Mouse (Mus musculus) forebrain, embryonic 16.5 days (tissue): ENCODE measurements around the gene Gstm4. TPM values are rescaled to one million over a fixed set of nuclear protein-coding genes. Genes with fewer than 3 reads are reported as not detected.
A peak's percentile ranks its signal among the peaks of the same experiment; 100 is the strongest.

ENCODE experiments used
- ATAC-seq: fragments of 200-750 bp; cut with Nextera tagmentation; 2 replicates; pipeline ENCODE4 v1.8.0; 2017; ENCODE audit warnings: mild to moderate bottlenecking, moderate library complexity
- H3K27ac ChIP-seq: fragments of 300-500 bp; sonication (generic); 2 replicates; pipeline ENCODE4 v1.5.1; 2014; ENCODE audit warnings: low read length, control low read depth
- H3K27me3 ChIP-seq: fragments of 300-500 bp; sonication (generic); replicated peaks from 2 replicates; pipeline ENCODE4 v1.6.1; 2014; ENCODE audit warnings: low read length; ENCODE audit not compliant: control insufficient read depth, insufficient read depth
- H3K36me3 ChIP-seq: fragments of 300-500 bp; sonication (generic); 2 replicates; pipeline ENCODE4 v1.6.1; 2014; ENCODE audit not compliant: control insufficient read depth, insufficient read depth
- H3K4me1 ChIP-seq: fragments of 300-500 bp; sonication (generic); replicated peaks from 2 replicates; pipeline ENCODE4 v1.6.1; 2014; ENCODE audit warnings: low read length; ENCODE audit not compliant: control insufficient read depth, insufficient read depth
- H3K4me2 ChIP-seq: fragments of 300-500 bp; sonication (generic); 2 replicates; pipeline ENCODE4 v1.6.1; 2014; ENCODE audit warnings: mild to moderate bottlenecking, low read length, control low read depth
- H3K4me3 ChIP-seq: fragments of 300-500 bp; sonication (generic); replicated peaks from 2 replicates; pipeline ENCODE4 v1.5.1; 2014; ENCODE audit warnings: mild to moderate bottlenecking, low read length, control low read depth
- H3K9ac ChIP-seq: fragments of 300-500 bp; sonication (generic); replicated peaks from 2 replicates; pipeline ENCODE4 v1.6.1; 2014; ENCODE audit warnings: low read depth, low read length, control low read depth
- H3K9me3 ChIP-seq: fragments of 300-500 bp; sonication (generic); 2 replicates; pipeline ENCODE4 v1.6.1; 2016; ENCODE audit warnings: low read length; ENCODE audit not compliant: control insufficient read depth
- WGBS: fragments of 180-500 bp; shearing (Covaris S2); extraction: QIAGEN DNeasy Blood & Tissue Kit; methylation state at CpG from one replicate; pipeline ENCODE4 v1.1.7; 2014; 5-methylcytosine and 5-hydroxymethylcytosine counted together
- polyA plus RNA-seq: library from polyadenylated mRNA; unstranded; fragments of >200 nt; fragmentation: Nextera tagmentation; extraction: Ambion mirVana; gene quantifications from 2 replicates; pipeline ENCODE4 v1.2.1, GENCODE M21; 2015

Gstm4 gene
- polyA plus RNA-seq, 1 experiment from 2014 or later: 15.9 TPM

DNA sequence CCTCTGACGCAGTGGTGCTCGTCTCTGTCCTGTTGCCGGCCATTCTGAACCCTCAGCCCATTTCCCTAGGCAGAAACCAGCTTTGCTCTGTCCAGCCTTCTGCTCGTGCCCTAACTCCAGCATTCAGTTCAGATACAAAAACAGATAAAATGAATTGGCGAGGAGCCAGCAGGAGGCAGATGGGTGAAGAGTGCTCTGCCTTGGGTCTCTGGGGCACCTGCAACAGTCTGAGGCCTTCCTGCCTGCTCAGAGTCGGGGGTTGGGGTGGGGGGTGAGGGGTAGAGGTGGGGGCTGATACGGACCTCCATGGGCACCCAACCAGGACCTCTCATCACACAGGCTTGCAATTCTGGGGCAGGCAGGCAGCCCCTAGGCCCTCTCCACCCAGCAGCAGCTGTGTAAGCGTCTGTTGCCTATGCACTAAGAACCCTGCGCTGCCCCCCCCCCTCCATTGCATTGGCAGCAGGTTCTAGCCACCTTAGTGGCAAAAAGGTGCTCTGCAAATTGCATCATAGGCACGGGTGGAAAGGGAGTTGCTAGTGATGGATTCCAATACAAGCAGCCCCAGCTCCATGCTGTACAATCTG, 28.4 kb upstream of the Gstm4 start:
- 60% methylated on average over 9 of the region's 10 CpGs for WGBS
- H3K9me3 ChIP-seq: no peaks in the 10 kb centered on the region
- H3K36me3 ChIP-seq: peaks cover 5% of the 10 kb centered on the region
- H3K27ac ChIP-seq: no peak overlapping the region
- no peaks in the 10 kb centered on the region for H3K27me3 ChIP-seq
- peak; percentile 47; the same call in 1 of the 2 replicates for ATAC-seq
- no peak overlapping the region for H3K9ac ChIP-seq
- peaks cover 6% of the 10 kb centered on the region for H3K4me1 ChIP-seq
- no peak overlapping the region for H3K4me2 ChIP-seq
- no peak overlapping the region for H3K4me3 ChIP-seq

- 70% methylated on average over 10 of the region's 10 CpGs for WGBS
These were observed 25.9 kb upstream of the Gstm4 start for GRCm38 (mm10) chr3:108070295-108071293.

DNA sequence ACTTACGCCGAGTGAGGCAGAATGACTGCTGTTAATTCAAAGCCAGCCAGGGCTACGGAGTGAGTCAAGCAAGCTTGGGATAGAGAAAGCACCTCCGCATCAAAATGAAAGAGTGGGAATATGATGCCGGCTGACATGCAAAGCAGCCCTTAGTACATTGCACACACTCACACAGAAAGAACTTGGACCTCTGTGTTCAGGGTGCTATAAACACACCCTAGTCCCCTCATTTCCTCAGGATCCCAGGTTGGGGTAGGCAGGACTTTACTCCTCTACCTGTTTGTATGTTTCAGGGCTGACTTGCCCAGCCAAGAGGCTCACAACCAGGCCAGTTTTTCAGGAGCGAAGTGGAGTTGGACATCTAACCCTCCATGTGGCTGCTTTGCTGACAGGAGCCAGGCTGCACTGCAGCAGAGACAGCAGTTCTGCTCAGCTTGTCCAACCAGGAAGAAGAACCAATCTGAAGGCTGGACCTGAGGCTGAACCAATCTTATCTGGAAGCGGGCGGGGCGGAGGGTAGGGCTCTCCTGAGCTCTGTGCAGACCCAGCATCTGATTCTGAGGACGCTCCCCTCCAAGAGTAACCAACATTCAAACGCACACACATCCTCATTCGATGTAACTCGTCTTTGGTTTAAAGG, 24.7 kb upstream of the Gstm4 start:
- WGBS: 80% methylated on average over 13 of the region's 13 CpGs
- no peak overlapping the region for H3K4me3 ChIP-seq
- peaks cover 6% of the 10 kb centered on the region for H3K4me1 ChIP-seq
- no peak overlapping the region for H3K27ac ChIP-seq
- no peak overlapping the region for H3K9ac ChIP-seq
- H3K4me2 ChIP-seq: no peak overlapping the region
- no peaks in the 10 kb centered on the region; the same call in none of the 2 replicates for H3K36me3 ChIP-seq
- no peaks in the 10 kb centered on the region for H3K9me3 ChIP-seq
- H3K27me3 ChIP-seq: no peaks in the 10 kb centered on the region
- no peak for ATAC-seq

More at GRCm38 (mm10) chr3:108070295-108071293, 25.9 kb upstream of the Gstm4 start:
- Histone ChIP-seq H3K27ac (no peak overlapping the region), H3K36me3 (peaks cover 2% of the 10 kb centered on the region), H3K27me3 (no peaks in the 10 kb centered on the region), H3K4me1 (peaks cover 6% of the 10 kb centered on the region), H3K4me3 (no peak overlapping the region), H3K9me3 (no peaks in the 10 kb centered on the region), H3K9ac (no peak overlapping the region), H3K4me2 (no peak overlapping the region)
- no peak for ATAC-seq

DNA sequence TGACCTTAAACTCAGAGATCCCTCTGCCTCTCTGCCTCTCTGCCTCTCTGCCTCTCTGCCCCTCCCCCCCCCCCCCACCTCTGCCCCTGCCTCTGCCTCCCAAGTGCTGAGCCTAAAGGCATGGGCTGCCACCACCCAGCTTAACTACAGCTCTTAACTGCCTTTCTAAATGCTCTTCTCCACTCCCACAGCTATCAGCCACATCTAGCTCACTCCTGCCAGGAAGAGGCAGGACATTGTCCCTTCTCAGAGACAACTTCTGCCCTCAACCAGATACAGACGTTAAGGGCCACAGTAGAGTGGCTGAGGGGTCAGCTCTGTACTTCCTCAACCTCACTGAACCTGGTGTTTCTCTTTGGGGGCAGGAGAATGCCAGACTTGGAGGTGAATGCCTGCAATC, 24.1 kb upstream of the Gstm4 start:
- Histone ChIP-seq H3K27ac (no peak overlapping the region), H3K4me2 (no peak overlapping the region), H3K4me3 (no peak overlapping the region), H3K9me3 (no peaks in the 10 kb centered on the region), H3K36me3 (no peaks in the 10 kb centered on the region; the same call in 1 of the 2 replicates), H3K9ac (no peak overlapping the region), H3K4me1 (peaks cover 6% of the 10 kb centered on the region), H3K27me3 (no peaks in the 10 kb centered on the region)
- no peak for ATAC-seq
- 52% methylated on average over 1 of the region's 1 CpGs for WGBS

DNA sequence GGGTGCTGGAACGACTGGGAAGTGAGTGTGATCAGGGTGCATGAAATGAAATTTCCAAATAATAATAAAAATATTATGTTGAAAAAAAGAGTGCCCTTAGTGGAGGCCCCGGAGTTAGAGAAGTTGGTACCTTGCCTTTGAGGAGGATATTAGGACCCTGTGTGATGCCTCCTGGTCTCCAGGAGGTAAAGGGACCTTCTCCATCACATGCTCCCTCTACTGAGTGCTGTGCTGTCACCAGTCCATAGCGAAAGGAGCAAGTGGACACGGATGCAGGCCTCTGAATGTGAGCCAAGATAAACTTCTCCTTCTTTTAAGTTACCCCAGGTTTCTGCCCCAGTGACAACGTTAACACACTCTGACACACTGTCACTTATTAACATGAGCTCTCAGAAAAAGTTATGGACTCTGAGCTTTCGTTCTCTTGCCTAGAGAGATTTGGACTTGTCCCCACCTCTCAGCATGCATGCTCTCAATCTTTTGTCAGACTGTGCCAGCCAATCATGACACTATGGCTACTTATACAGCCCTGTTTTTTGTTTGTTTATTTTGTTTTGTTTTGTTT, 22.8 kb upstream of the Gstm4 start:
- Histone ChIP-seq H3K27ac (no peak overlapping the region), H3K27me3 (no peaks in the 10 kb centered on the region), H3K4me3 (no peak overlapping the region), H3K9ac (no peak overlapping the region), H3K4me1 (no peaks in the 10 kb centered on the region), H3K9me3 (no peaks in the 10 kb centered on the region), H3K4me2 (no peak overlapping the region), H3K36me3 (no peaks in the 10 kb centered on the region)
- WGBS: 64% methylated on average over 6 of the region's 6 CpGs
- ATAC-seq: no peak

GRCm38 (mm10) chr3:108065551-108065950, 20.9 kb upstream of the Gstm4 start:
- Histone ChIP-seq H3K27me3 (no peaks in the 10 kb centered on the region), H3K4me3 (no peak overlapping the region), H3K27ac (no peak overlapping the region), H3K36me3 (no peaks in the 10 kb centered on the region), H3K4me1 (no peaks in the 10 kb centered on the region), H3K9me3 (no peaks in the 10 kb centered on the region), H3K9ac (no peak overlapping the region), H3K4me2 (no peak overlapping the region)
- no peak for ATAC-seq
- WGBS: 84% methylated on average over 9 of the region's 9 CpGs

- Histone ChIP-seq H3K4me3 (no peak overlapping the region), H3K36me3 (no peaks in the 10 kb centered on the region), H3K27ac (no peak overlapping the region), H3K27me3 (no peaks in the 10 kb centered on the region), H3K4me1 (no peaks in the 10 kb centered on the region), H3K9me3 (no peaks in the 10 kb centered on the region), H3K9ac (no peak overlapping the region), H3K4me2 (no peak overlapping the region)
- no peak for ATAC-seq
- WGBS: 74% methylated on average over 4 of the region's 4 CpGs
These were observed 20.0 kb upstream of the Gstm4 start for GRCm38 (mm10) chr3:108064672-108065071.

DNA sequence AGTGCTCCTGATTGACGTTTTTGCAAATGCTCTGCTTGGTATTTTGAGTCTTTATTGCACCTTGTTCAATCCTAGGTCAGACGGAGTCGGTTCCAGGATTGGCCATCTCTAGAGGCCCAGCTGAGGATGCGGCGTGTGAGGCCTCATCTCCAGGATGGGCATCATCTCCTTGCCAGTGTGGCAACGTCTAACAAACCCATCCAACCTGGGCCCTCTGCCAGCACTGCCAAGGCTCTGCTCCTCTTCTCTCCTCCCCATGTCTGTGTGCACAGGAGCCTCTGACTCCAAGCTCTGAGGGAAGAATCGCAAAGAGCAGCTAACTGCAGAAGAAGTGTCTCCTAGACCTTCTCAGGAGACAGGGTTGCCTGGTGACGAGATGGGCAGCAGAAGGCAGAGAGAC, 18.0 kb upstream of the Gstm4 start:
- Histone ChIP-seq H3K9me3 (no peaks in the 10 kb centered on the region), H3K27me3 (no peaks in the 10 kb centered on the region), H3K4me3 (no peak overlapping the region), H3K9ac (no peak overlapping the region), H3K36me3 (no peaks in the 10 kb centered on the region), H3K27ac (no peak overlapping the region), H3K4me2 (no peak overlapping the region), H3K4me1 (no peaks in the 10 kb centered on the region)
- WGBS: 79% methylated on average over 8 of the region's 8 CpGs
- no peak for ATAC-seq

GRCm38 (mm10) chr3:108061420-108061819, 16.7 kb upstream of the Gstm4 start:
- H3K9ac ChIP-seq: no peak overlapping the region
- WGBS: 25% methylated on average over 7 of the region's 7 CpGs
- ATAC-seq: peak; percentile 45; the same call in 1 of the 2 replicates
- H3K36me3 ChIP-seq: no peaks in the 10 kb centered on the region
- H3K4me1 ChIP-seq: no peaks in the 10 kb centered on the region
- no peak overlapping the region for H3K27ac ChIP-seq
- H3K27me3 ChIP-seq: no peaks in the 10 kb centered on the region
- H3K9me3 ChIP-seq: no peaks in the 10 kb centered on the region
- no peak overlapping the region for H3K4me3 ChIP-seq
- peak overlapping the region; percentile 30; the same call in 1 of the 2 replicates for H3K4me2 ChIP-seq
